Mouse (Mus musculus): Measurements from ENCODE around the gene Scd4. TPM values are rescaled to one million over a fixed set of nuclear protein-coding genes. Genes with fewer than 3 reads are reported as not detected.

Gene Scd4
- total RNA-seq, 2 experiments from 2014 or later = 44.0 to 67.2 TPM

Small RNA genes lying within 50 kb of the gene (microRNA-seq; reads per million reads assigned to microRNA genes)
- 0 to 1.9 reads per million in 2 experiments for gene Mir5114

Other genes starting within 250 kb of the Scd4 start
- 10 to 100 TPM; 29.8 to 30.5 TPM for gene Chuk, start 225.6 kb upstream of the Scd4 start, total RNA-seq (2021)
- 10 to 100 TPM; 11.4 to 12.9 TPM for gene Cwf19l1, start 197.2 kb upstream of the Scd4 start, total RNA-seq (2021)
- 10 to 100 TPM; 15.9 to 18.7 TPM for gene Bloc1s2, start 186.6 kb upstream of the Scd4 start, total RNA-seq (2021)
- gene Pkd2l1, start 140.7 kb upstream of the Scd4 start, total RNA-seq (2021) = not detected
- under 1 TPM; 0.14 to 0.25 TPM for gene Scd3, start 129.8 kb upstream of the Scd4 start, total RNA-seq (2021)
- gene Scd2, start 39.4 kb upstream of the Scd4 start, total RNA-seq (2021) = 10 to 100 TPM; 30.3 to 34.6 TPM
- gene Scd1, start 74.8 kb downstream of the Scd4 start, total RNA-seq (2021) = 10 to 100 TPM; 19.7 to 30.1 TPM
- gene Wnt8b, start 160.4 kb downstream of the Scd4 start, total RNA-seq (2021) = not detected
- gene Sec31b, start 212.8 kb downstream of the Scd4 start, total RNA-seq (2021) = 1 to 10 TPM; 4.5 to 4.7 TPM
- not detected for gene Gm20538, start 219.7 kb downstream of the Scd4 start, total RNA-seq (2021)
- gene Ndufb8, start 222.3 kb downstream of the Scd4 start, total RNA-seq (2021) = 1,000 to 10,000 TPM; 1,469 to 1,488 TPM
- 10 to 100 TPM; 45.6 to 54.0 TPM for gene Hif1an, start 229.8 kb downstream of the Scd4 start, total RNA-seq (2021)

Data from heart, postnatal 10 days (tissue).